Mouse (Mus musculus) embryonic facial prominence, embryonic 14.5 days (tissue): ENCODE measurements at regions not wholly inside any gene's neighbourhood (a gene's known extent, or its start where the extent isn't known, plus 50 kb on each side); places are given as distances from the start of the nearest gene placed in this dataset.

Experiments used
- ATAC-seq: fragments of 200-750 bp; cut with Nextera tagmentation; 2 replicates; pipeline ENCODE4 v1.8.0; 2017; ENCODE audit warnings: low read depth, moderate number of reproducible peaks, moderate TSS enrichment
- DNase-seq: peaks from one replicate; pipeline ENCODE4 v3.0.0-alpha.2; 2015; ENCODE audit warnings: low spot score
- H3K27ac ChIP-seq: fragments of 300-500 bp; sonication (generic); replicated peaks from 2 replicates; pipeline ENCODE4 v1.5.1; 2014; ENCODE audit warnings: low read depth, mild to moderate bottlenecking, low read length, moderate library complexity
- H3K27me3 ChIP-seq: fragments of 300-500 bp; sonication (generic); replicated peaks from 2 replicates; pipeline ENCODE4 v1.6.1; 2014; ENCODE audit warnings: low read length; ENCODE audit not compliant: control insufficient read depth, insufficient read depth
- H3K36me3 ChIP-seq: fragments of 300-500 bp; sonication (generic); 2 replicates; pipeline ENCODE4 v1.6.1; 2014; ENCODE audit warnings: low read length, mixed read lengths; ENCODE audit not compliant: control insufficient read depth, insufficient read depth
- H3K4me1 ChIP-seq: fragments of 300-500 bp; sonication (generic); 2 replicates; pipeline ENCODE4 v1.6.1; 2014; ENCODE audit warnings: antibody characterized with exemption, low read length; ENCODE audit not compliant: control insufficient read depth, insufficient read depth
- H3K4me2 ChIP-seq: fragments of 300-500 bp; sonication (generic); 2 replicates; pipeline ENCODE4 v1.6.1; 2014; ENCODE audit warnings: low read depth, mild to moderate bottlenecking, low read length, moderate library complexity, mixed read lengths
- H3K4me3 ChIP-seq: fragments of 300-500 bp; sonication (generic); 2 replicates; pipeline ENCODE4 v1.5.1; 2014; ENCODE audit warnings: low read depth, mild to moderate bottlenecking, low read length
- H3K9ac ChIP-seq: fragments of 300-500 bp; sonication (generic); 2 replicates; pipeline ENCODE4 v1.6.1; 2014; ENCODE audit warnings: low read depth, mild to moderate bottlenecking, low read length, moderate library complexity, mixed read lengths
- H3K9me3 ChIP-seq: fragments of 300-500 bp; sonication (generic); 2 replicates; pipeline ENCODE4 v1.6.1; 2016; ENCODE audit warnings: low read length; ENCODE audit not compliant: control insufficient read depth
- WGBS: fragments of 180-500 bp; shearing (Covaris S2); extraction: QIAGEN DNeasy Blood & Tissue Kit; methylation state at CpG from one replicate; pipeline ENCODE4 v1.1.7; 2014; 5-methylcytosine and 5-hydroxymethylcytosine counted together

- Histone ChIP-seq H3K27ac (no peak overlapping the region), H3K9me3 (no peaks in the 10 kb centered on the region), H3K4me2 (no peak overlapping the region), H3K9ac (no peak overlapping the region), H3K4me3 (no peak overlapping the region), H3K27me3 (no peaks in the 10 kb centered on the region), H3K4me1 (no peaks in the 10 kb centered on the region), H3K36me3 (no peaks in the 10 kb centered on the region)
- ATAC-seq (no peak), DNase-seq (peak; percentile 16)
- 79% methylated on average over 1 of the region's 1 CpGs for WGBS
These were observed 235.8 kb upstream of the Tmtc4 start for GRCm38 (mm10) chr14:123219590-123219989.

- Histone ChIP-seq H3K4me2 (no peak overlapping the region), H3K27ac (no peak overlapping the region), H3K36me3 (no peaks in the 10 kb centered on the region), H3K9me3 (no peaks in the 10 kb centered on the region), H3K4me3 (no peak overlapping the region), H3K27me3 (no peaks in the 10 kb centered on the region), H3K4me1 (no peaks in the 10 kb centered on the region), H3K9ac (no peak overlapping the region)
- no peak for ATAC-seq
- DNase-seq, result no peak
- 66% methylated on average over 3 of the region's 3 CpGs for WGBS
These were observed 226.4 kb upstream of the Tmtc4 start for GRCm38 (mm10) chr14:123210241-123210640.

- 66% methylated on average over 2 of the region's 2 CpGs for WGBS
- H3K27ac ChIP-seq, result no peak overlapping the region
- no peak for ATAC-seq
- H3K36me3 ChIP-seq, result no peaks in the 10 kb centered on the region
- no peak overlapping the region for H3K4me3 ChIP-seq
- H3K9ac ChIP-seq, result no peak overlapping the region
- DNase-seq, result no peak
- H3K27me3 ChIP-seq, result no peaks in the 10 kb centered on the region
- no peaks in the 10 kb centered on the region for H3K9me3 ChIP-seq
- H3K4me1 ChIP-seq, result peaks cover 13% of the 10 kb centered on the region
- H3K4me2 ChIP-seq, result no peak overlapping the region
These were observed 219.0 kb upstream of the Tmtc4 start for GRCm38 (mm10) chr14:123202848-123203247.

DNA sequence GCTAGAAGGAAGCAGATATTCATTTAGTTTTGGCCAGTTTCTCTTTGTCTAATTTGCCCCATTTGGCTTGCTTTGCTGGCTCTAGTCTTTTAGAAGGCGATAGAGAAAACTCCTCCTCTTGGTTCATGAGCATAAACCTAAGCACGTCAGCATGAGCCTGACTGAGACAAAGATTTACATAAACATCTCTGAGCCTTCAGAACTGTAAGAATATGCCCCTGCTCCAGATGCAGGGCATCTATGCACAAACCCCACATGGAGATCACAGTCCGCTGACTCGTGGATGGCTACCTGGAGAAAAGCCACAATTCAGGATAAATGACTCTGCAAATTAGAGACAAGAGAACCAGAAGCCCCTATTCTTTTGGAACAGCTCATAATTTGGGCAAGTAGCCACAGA, 218.5 kb upstream of the Tmtc4 start:
- 0 out of 2 replicates have a peak, but pooled peaks have one; percentile 31 for ATAC-seq
- Histone ChIP-seq H3K4me2 (peak overlapping the region; percentile 36), H3K4me3 (no peak overlapping the region), H3K27ac (no peak overlapping the region; the same call in 1 of the 2 replicates), H3K27me3 (no peaks in the 10 kb centered on the region), H3K4me1 (peaks cover 13% of the 10 kb centered on the region), H3K9ac (no peak overlapping the region), H3K36me3 (no peaks in the 10 kb centered on the region), H3K9me3 (no peaks in the 10 kb centered on the region)
- DNase-seq, result no peak
- 55% methylated on average over 4 of the region's 4 CpGs for WGBS

DNA sequence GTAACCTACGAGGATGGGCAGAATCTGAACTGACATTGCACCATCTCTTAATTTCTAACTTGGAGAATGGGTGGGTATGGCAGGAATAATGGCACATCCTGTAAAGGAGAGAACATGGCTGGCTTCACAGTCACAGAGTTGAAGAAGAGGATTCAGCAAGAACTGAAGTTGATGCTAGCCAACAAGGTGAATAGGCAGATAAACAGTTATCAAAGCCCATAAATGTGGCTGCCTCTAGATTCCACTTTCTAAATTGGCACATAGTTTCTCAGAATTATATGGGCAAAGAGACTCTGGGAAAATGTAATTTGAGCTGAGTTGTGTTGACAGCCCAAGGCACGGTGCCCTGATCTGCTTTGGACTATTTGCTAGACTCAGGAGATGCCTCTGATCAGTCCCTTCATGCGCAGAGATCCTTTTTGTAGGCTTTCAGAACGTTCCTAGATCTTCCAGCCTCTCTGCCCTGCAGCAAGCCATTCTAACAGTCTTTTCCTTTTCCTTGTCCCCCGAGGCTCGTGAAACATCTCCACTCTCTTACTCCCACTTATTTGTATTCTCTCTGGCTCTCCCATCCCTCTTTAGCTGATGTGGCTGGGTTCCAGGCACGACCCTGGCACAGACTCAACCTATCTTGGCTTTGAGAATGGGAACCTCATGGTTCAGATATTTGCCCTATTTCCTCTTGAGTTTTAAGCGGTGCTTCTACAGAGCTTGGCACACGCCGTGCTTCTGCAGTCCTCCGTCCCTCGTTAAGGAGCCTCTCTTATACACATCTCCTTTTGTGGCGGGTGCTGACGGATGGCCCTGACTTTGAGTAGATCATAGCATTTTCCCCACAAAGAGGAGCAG, 217.8 kb upstream of the Tmtc4 start:
- H3K9me3 ChIP-seq, result no peaks in the 10 kb centered on the region
- DNase-seq, result peak; percentile 81
- H3K4me1 ChIP-seq, result peaks cover 13% of the 10 kb centered on the region
- H3K4me3 ChIP-seq, result no peak overlapping the region
- peak overlapping the region; percentile 36 for H3K4me2 ChIP-seq
- no peaks in the 10 kb centered on the region for H3K27me3 ChIP-seq
- ATAC-seq, result peak; percentile 84
- no peaks in the 10 kb centered on the region for H3K36me3 ChIP-seq
- H3K9ac ChIP-seq, result no peak overlapping the region
- WGBS, result 37% methylated on average over 14 of the region's 14 CpGs
- H3K27ac ChIP-seq, result no peak overlapping the region; the same call in 1 of the 2 replicates

GRCm38 (mm10) chr14:123199111-123199510, 215.3 kb upstream of the Tmtc4 start:
- Histone ChIP-seq H3K27ac (no peak overlapping the region), H3K9ac (no peak overlapping the region), H3K4me2 (no peak overlapping the region), H3K4me1 (peaks cover 13% of the 10 kb centered on the region), H3K36me3 (no peaks in the 10 kb centered on the region), H3K4me3 (no peak overlapping the region), H3K27me3 (no peaks in the 10 kb centered on the region), H3K9me3 (no peaks in the 10 kb centered on the region)
- 61% methylated on average over 3 of the region's 3 CpGs for WGBS
- DNase-seq (no peak), ATAC-seq (no peak)

- no peaks in the 10 kb centered on the region for H3K4me1 ChIP-seq
- H3K4me3 ChIP-seq, result no peak overlapping the region
- DNase-seq (no peak), ATAC-seq (no peak)
- H3K27ac ChIP-seq, result no peak overlapping the region
- H3K9me3 ChIP-seq, result no peaks in the 10 kb centered on the region
- H3K9ac ChIP-seq, result no peak overlapping the region
- H3K27me3 ChIP-seq, result no peaks in the 10 kb centered on the region
- WGBS, result 63% methylated on average over 2 of the region's 2 CpGs
- no peaks in the 10 kb centered on the region for H3K36me3 ChIP-seq
- no peak overlapping the region for H3K4me2 ChIP-seq
These were observed 208.7 kb upstream of the Tmtc4 start for GRCm38 (mm10) chr14:123192574-123192973.

GRCm38 (mm10) chr14:123190729-123191128, 206.9 kb upstream of the Tmtc4 start:
- H3K9me3 ChIP-seq, result no peaks in the 10 kb centered on the region
- H3K4me2 ChIP-seq, result no peak overlapping the region
- DNase-seq (no peak), ATAC-seq (no peak)
- H3K27me3 ChIP-seq, result no peaks in the 10 kb centered on the region
- H3K4me1 ChIP-seq, result no peaks in the 10 kb centered on the region
- H3K36me3 ChIP-seq, result no peaks in the 10 kb centered on the region
- H3K4me3 ChIP-seq, result no peak overlapping the region
- H3K9ac ChIP-seq, result no peak overlapping the region
- no peak overlapping the region for H3K27ac ChIP-seq
